Mouse (Mus musculus) midbrain, embryonic 16.5 days (tissue): ENCODE measurements around the gene C1qtnf3. TPM values are rescaled to one million over a fixed set of nuclear protein-coding genes. Genes with fewer than 3 reads are reported as not detected.
A peak's percentile ranks its signal among the peaks of the same experiment; 100 is the strongest.
"Not testable (repeated sequence)": the region's sequence is repeated elsewhere in the genome, so short reads cannot be mapped to it uniquely, and the experiment has no call there.

Source experiments
- ATAC-seq: fragments of 200-750 bp; cut with Nextera tagmentation; 2 replicates; pipeline ENCODE4 v1.8.0; 2017; ENCODE audit warnings: moderate TSS enrichment
- H3K27ac ChIP-seq: fragments of 300-500 bp; sonication (generic); 2 replicates; pipeline ENCODE4 v1.5.1; 2014; ENCODE audit warnings: mild to moderate bottlenecking, low read length, mixed read lengths
- H3K27me3 ChIP-seq: fragments of 300-500 bp; sonication (generic); 2 replicates; pipeline ENCODE4 v1.6.1; 2014; ENCODE audit warnings: low read depth, low read length, mixed read lengths; ENCODE audit not compliant: control insufficient read depth, insufficient read depth
- H3K36me3 ChIP-seq: fragments of 300-500 bp; sonication (generic); 2 replicates; pipeline ENCODE4 v1.6.1; 2014; ENCODE audit warnings: mild to moderate bottlenecking, low read length, moderate library complexity, mixed read lengths; ENCODE audit not compliant: control insufficient read depth, insufficient read depth
- H3K4me1 ChIP-seq: fragments of 300-500 bp; sonication (generic); 2 replicates; pipeline ENCODE4 v1.6.1; 2014; ENCODE audit warnings: mild to moderate bottlenecking, low read length, mixed read lengths; ENCODE audit not compliant: control insufficient read depth, insufficient read depth
- H3K4me2 ChIP-seq: fragments of 300-500 bp; sonication (generic); 2 replicates; pipeline ENCODE4 v1.6.1; 2014; ENCODE audit warnings: mild to moderate bottlenecking, low read length, mixed read lengths
- H3K4me3 ChIP-seq: fragments of 300-500 bp; sonication (generic); 2 replicates; pipeline ENCODE4 v1.5.1; 2014; ENCODE audit warnings: low read depth, mild to moderate bottlenecking, low read length, moderate library complexity, mixed read lengths
- H3K9ac ChIP-seq: fragments of 300-500 bp; sonication (generic); 2 replicates; pipeline ENCODE4 v1.6.1; 2014; ENCODE audit warnings: low read depth, low read length, mixed read lengths
- H3K9me3 ChIP-seq: fragments of 300-500 bp; sonication (generic); replicated peaks from 2 replicates; pipeline ENCODE4 v1.6.1; 2014; ENCODE audit warnings: mild to moderate bottlenecking, low read length, mixed read lengths; ENCODE audit not compliant: control insufficient read depth, poor library complexity, severe bottlenecking
- WGBS: fragments of 180-500 bp; shearing (Covaris S2); extraction: QIAGEN DNeasy Blood & Tissue Kit; methylation state at CpG from one replicate; pipeline ENCODE4 v1.1.7; 2014; 5-methylcytosine and 5-hydroxymethylcytosine counted together
- polyA plus RNA-seq: library from polyadenylated mRNA; unstranded; fragments of >200 nt; fragmentation: Nextera tagmentation; extraction: Ambion mirVana; gene quantifications from 2 replicates; pipeline ENCODE4 v1.2.1, GENCODE M21; 2015

C1qtnf3 gene
- polyA plus RNA-seq, 1 experiment from 2014 or later: 1.0 TPM

- Histone ChIP-seq H3K27ac (no peak overlapping the region), H3K4me3 (no peak overlapping the region), H3K9me3 (no peaks in the 10 kb centered on the region), H3K27me3 (no peaks in the 10 kb centered on the region), H3K4me2 (no peak overlapping the region), H3K36me3 (no peaks in the 10 kb centered on the region), H3K9ac (no peak overlapping the region), H3K4me1 (peaks cover 3% of the 10 kb centered on the region; the same call in 1 of the 2 replicates)
- no peak for ATAC-seq
These were observed 25.0 kb downstream of the C1qtnf3 start for GRCm38 (mm10) chr15:10977151-10977550.

- no peak overlapping the region for H3K9ac ChIP-seq
- H3K9me3 ChIP-seq: no peaks in the 10 kb centered on the region
- ATAC-seq: no peak
- no peaks in the 10 kb centered on the region for H3K27me3 ChIP-seq
- H3K36me3 ChIP-seq: no peaks in the 10 kb centered on the region
- H3K27ac ChIP-seq: no peak overlapping the region
- WGBS: 61% methylated on average over 2 of the region's 2 CpGs
- H3K4me3 ChIP-seq: no peak overlapping the region
- peaks cover 8% of the 10 kb centered on the region; the same call in 1 of the 2 replicates for H3K4me1 ChIP-seq
- H3K4me2 ChIP-seq: peak overlapping the region; percentile 68
These were observed 28.6 kb downstream of the C1qtnf3 start for GRCm38 (mm10) chr15:10980712-10981111.

- Histone ChIP-seq H3K36me3 (no peaks in the 10 kb centered on the region), H3K27ac (peak within 1 kb of the TSS; percentile 92), H3K4me3 (peak within 1 kb of the TSS; percentile 69), H3K4me1 (peaks cover 8% of the 10 kb centered on the region; the same call in 1 of the 2 replicates), H3K27me3 (no peaks in the 10 kb centered on the region), H3K4me2 (peak within 1 kb of the TSS; percentile 68), H3K9ac (peak within 1 kb of the TSS; percentile 81), H3K9me3 (no peaks in the 10 kb centered on the region)
- ATAC-seq: peak; percentile 100
- WGBS: under 1% methylated on average over 52 of the region's 52 CpGs
These were observed 29.4 kb downstream of the C1qtnf3 start, which contains the start of gene Amacr for GRCm38 (mm10) chr15:10981377-10982063. Gene Amacr, plus strand, starts transcription at chr15:10981756.

GRCm38 (mm10) chr15:10982064-10982435, 29.9 kb downstream of the C1qtnf3 start:
- peak; percentile 52 for ATAC-seq
- peaks cover 8% of the 10 kb centered on the region; the same call in 1 of the 2 replicates for H3K4me1 ChIP-seq
- H3K36me3 ChIP-seq: no peaks in the 10 kb centered on the region
- H3K27ac ChIP-seq: peak overlapping the region; percentile 92
- peak overlapping the region; percentile 81 for H3K9ac ChIP-seq
- H3K27me3 ChIP-seq: no peaks in the 10 kb centered on the region
- WGBS: 8% methylated on average over 6 of the region's 6 CpGs
- H3K4me2 ChIP-seq: peak overlapping the region; percentile 68
- peak overlapping the region; percentile 69 for H3K4me3 ChIP-seq
- H3K9me3 ChIP-seq: no peaks in the 10 kb centered on the region

- Histone ChIP-seq H3K9me3 (no peaks in the 10 kb centered on the region), H3K27me3 (no peaks in the 10 kb centered on the region), H3K27ac (no peak overlapping the region), H3K36me3 (no peaks in the 10 kb centered on the region), H3K4me1 (peaks cover 8% of the 10 kb centered on the region; the same call in 1 of the 2 replicates), H3K9ac (no peak overlapping the region), H3K4me2 (no peak overlapping the region), H3K4me3 (no peak overlapping the region)
- ATAC-seq: no peak
- whole genome bisulfite sequencing: 81% methylated on average over 6 of the region's 6 CpGs
These were observed 33.6 kb downstream of the C1qtnf3 start for GRCm38 (mm10) chr15:10985756-10986155.

- H3K9me3 ChIP-seq, H3K4me3 ChIP-seq, H3K36me3 ChIP-seq, H3K27me3 ChIP-seq, H3K4me2 ChIP-seq, H3K27ac ChIP-seq, ATAC-seq, H3K4me1 ChIP-seq, H3K9ac ChIP-seq: not testable (repeated sequence)
- WGBS: 79% methylated on average over 2 of the region's 2 CpGs
These were observed 34.3 kb downstream of the C1qtnf3 start for GRCm38 (mm10) chr15:10986477-10986876.

GRCm38 (mm10) chr15:10990411-10990810, 38.3 kb downstream of the C1qtnf3 start:
- no peaks in the 10 kb centered on the region for H3K36me3 ChIP-seq

GRCm38 (mm10) chr15:10991566-10991965, 39.4 kb downstream of the C1qtnf3 start:
- Histone ChIP-seq H3K27me3 (no peaks in the 10 kb centered on the region), H3K9ac (no peak overlapping the region), H3K27ac (no peak overlapping the region), H3K9me3 (no peaks in the 10 kb centered on the region), H3K4me1 (no peaks in the 10 kb centered on the region), H3K4me3 (no peak overlapping the region), H3K36me3 (no peaks in the 10 kb centered on the region), H3K4me2 (no peak overlapping the region)
- no peak for ATAC-seq
- WGBS: 94% methylated on average over 1 of the region's 1 CpGs

More at GRCm38 (mm10) chr15:10990411-10990810, 38.3 kb downstream of the C1qtnf3 start:
- WGBS: 72% methylated on average over 2 of the region's 2 CpGs
- Histone ChIP-seq H3K4me2 (no peak overlapping the region), H3K9ac (no peak overlapping the region), H3K27ac (no peak overlapping the region), H3K27me3 (no peaks in the 10 kb centered on the region), H3K4me3 (no peak overlapping the region), H3K9me3 (no peaks in the 10 kb centered on the region), H3K4me1 (no peaks in the 10 kb centered on the region)
- ATAC-seq: no peak

- no peak overlapping the region for H3K4me2 ChIP-seq
- 57% methylated on average over 5 of the region's 5 CpGs for WGBS
- peak; percentile 66; the same call in 1 of the 2 replicates for ATAC-seq
- H3K9ac ChIP-seq: no peak overlapping the region
- no peaks in the 10 kb centered on the region for H3K36me3 ChIP-seq
- no peaks in the 10 kb centered on the region for H3K9me3 ChIP-seq
- no peaks in the 10 kb centered on the region for H3K4me1 ChIP-seq
- H3K4me3 ChIP-seq: no peak overlapping the region
- no peaks in the 10 kb centered on the region for H3K27me3 ChIP-seq
- no peak overlapping the region for H3K27ac ChIP-seq
These were observed 47.7 kb downstream of the C1qtnf3 start for GRCm38 (mm10) chr15:10999832-11000231.
